Mouse (Mus musculus) natural killer cell, adult 2 months (primary cell): ENCODE results near the gene Map4.

Experiments used
- DNase-seq, 2 experiments: peaks; one replicate each; pipeline ENCODE4 v3.0.0; 2022; ENCODE audit warnings: low spot score in 2 of 2

Map4 gene

DNA sequence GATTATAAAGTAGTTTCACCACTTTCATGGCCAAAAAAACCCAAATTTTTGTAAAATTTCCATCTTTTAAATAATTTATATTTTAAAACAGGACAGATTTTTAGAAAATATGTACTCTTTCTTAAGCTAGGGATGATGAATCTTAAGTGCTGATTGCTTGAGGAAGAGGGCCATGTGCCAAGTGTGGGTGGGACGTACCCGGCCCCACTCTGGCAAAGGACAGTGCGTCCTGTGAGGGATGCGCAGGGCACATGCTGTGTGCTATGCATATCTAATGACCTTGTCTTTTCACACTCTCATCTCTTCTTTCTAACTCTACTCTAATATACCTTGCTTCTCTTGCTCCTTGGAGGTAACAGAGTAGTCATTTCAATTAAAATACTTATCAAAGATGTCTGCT is 66.2 kb downstream of the Map4 start:
- no peak for DNase-seq

DNA sequence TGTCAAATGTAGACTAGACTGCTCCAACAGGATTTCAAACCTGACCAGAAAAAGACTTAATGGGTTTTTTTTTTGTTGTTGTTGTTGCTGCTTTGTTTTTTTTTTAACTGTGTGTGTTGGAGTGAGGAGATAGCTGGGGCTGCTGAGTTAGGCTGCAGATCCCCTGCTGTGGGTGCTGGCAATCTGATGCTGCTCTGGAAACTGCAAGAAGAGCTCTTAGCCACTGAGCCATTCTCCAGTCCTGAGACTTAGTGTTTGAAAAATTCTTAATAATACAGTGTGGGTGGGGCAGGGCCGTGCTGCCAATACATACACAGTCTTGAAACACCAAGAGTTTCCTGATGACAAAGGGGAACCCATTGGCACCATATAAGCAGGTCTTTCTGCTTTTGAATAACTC is 70.7 kb downstream of the Map4 start:
- DNase-seq: no peak

DNA sequence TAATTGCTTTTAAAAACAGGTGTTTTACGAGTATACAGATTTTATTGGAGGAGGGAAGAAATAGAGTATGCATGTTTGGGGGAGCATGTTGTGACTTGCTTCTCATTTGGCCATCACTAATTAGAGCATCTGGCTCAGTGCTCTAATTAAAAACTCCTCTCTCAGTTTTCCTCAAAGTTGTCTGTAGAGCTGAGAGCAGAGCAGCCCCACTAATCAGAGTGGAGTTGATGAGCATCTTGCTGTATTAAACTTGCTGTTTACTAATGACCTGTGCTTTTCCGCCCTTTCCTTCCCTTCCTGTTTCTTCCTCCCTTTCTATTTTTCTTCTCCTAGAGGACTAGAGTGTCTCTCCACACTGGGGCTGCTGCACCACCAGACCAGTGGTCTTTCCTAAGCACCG is 71.2 kb downstream of the Map4 start:
- DNase-seq: no peak

DNA sequence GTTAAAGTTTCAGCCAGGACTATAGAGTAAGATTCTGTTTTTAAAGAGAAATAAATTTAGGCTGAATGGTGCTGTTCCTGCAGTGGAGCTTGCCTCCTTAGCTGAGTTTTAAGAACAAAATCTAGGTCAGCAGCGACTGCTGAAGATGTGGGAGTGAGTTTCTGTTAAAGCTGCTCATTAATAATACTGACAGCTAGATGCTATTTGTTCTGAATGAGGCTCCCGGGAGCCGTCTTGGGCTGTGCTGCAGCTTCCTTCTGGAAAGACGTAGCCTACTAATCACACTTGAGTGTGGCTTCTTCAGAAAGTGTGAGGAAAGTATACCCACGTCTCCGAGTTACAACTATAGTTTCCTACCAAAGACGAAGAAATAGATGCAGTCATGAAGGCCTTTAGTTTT is 88.0 kb downstream of the Map4 start:
- DNase-seq: no peak

DNA sequence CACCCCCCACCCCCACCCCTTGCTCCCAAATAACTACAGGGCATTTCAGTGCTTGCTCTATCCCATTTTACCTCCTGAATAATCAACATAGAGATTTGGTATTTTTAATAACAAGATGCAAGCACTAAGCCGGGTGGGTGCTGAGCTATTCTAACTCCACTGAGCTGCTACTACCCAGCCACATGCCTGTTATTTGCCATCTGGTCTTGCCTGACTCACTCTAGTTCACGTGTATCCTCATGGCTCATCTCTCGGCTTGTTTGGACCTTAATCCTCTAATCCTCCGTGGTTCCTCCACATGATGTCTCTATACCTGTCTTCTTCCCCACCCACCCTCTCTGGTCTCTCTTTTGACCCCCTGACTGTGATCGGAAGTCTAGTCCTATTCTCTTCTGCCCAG is 89.1 kb downstream of the Map4 start:
- DNase-seq: no peak

DNA sequence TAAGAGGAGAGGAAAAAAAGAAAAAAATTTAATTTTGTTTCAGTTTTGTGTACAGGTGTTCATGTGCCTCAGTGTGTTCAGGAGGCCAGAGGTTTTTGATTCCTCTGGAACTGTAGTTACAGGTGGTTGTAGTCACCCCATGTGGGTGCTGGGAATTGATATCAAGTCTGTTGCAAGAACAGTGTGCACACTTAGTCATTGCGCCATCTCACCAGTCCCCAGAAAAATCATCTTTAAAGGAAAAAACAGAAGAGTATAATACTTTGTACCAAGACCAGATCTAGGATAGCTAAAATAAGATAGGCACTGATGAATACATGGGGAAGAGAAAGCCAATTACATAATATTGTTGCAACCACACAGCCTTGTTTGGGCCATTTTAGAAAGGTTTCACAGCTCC is 90.2 kb downstream of the Map4 start:
- DNase-seq: no peak

DNA sequence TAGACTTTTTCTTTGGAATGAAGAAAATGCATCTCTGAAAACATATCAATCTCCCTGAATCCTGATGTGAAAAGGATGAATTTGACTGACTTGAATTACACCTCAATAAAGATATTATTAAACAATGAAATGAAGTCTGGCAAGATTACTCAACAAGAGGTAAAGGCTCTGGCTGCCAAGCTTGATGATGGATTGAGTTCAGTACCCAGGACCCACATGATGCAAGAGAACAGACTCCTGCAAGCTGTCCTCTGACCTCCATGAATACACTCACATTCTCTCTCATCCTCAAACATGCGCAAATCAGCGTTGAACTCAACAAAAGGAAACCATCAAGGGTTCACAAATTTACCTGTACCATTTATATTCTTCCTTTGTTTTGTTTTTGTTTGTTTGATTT is 90.9 kb downstream of the Map4 start:
- DNase-seq: no peak

DNA sequence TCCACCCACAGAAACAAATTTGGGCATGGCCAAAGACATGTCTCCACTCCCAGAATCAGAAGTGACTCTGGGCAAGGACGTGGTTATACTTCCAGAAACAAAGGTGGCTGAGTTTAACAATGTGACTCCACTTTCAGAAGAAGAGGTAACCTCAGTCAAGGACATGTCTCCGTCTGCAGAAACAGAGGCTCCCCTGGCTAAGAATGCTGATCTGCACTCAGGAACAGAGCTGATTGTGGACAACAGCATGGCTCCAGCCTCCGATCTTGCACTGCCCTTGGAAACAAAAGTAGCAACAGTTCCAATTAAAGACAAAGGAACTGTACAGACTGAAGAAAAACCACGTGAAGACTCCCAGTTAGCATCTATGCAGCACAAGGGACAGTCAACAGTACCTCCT is 103.8 kb downstream of the Map4 start:
- no peak for DNase-seq

DNA sequence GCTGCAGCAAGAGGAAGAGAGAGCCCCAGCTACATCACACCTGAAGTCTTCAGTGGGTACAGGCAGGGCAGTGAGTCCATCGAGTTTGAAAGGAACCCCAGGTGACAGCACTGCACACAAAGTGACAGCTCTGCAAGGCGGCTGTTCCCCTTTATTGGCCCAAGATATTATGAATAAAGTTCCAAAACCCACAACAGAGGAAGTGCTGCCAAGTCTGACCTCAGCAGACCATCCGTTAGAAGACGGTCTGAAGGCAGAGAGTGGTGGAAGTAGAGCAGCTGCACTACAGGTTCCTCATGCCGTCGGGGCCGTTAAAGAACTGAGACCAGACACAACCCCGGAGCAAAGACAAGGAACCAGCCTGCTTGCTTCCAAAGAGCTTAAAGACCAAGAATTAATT is 106.6 kb downstream of the Map4 start:
- DNase-seq: no peak

DNA sequence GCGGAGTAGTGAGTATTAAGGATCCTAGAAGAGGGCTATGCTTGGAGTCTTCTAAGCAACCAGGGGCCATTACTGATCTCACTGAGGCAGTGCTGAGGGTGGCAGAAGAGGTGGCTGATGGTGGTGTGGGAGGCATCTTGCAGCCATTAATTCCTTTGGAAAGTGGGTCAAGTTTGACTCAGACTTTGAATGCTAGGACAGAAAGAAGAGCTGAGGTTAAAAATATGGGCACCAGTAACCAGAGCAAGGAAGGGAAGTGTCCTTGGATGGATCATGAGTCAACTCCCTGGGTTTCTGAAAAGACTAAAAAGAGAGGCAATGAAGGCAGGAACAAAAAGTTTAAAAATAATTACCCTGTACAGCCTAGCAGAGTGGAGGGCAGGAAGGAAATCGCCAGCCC is 107.2 kb downstream of the Map4 start:
- DNase-seq: no peak

DNA sequence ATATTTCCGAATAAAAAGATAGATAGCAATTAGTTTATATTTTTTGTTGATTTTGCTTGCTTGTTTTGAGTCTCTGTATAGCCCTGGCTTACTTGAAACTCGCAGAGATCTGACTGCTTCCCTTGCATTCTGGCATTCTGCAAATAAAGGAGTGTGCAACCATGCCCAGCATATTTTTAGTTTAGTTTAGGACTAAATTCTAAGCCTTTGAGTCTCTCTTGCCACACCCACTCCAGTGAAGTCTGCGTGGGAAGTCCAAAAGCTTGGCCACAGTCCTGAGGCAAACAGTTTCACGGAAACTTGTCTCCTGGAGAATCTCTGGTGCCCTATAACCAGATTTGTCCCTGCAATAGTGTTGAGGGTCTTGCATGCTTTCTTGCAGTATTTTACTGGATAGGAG is 113.1 kb downstream of the Map4 start:
- no peak for DNase-seq

DNA sequence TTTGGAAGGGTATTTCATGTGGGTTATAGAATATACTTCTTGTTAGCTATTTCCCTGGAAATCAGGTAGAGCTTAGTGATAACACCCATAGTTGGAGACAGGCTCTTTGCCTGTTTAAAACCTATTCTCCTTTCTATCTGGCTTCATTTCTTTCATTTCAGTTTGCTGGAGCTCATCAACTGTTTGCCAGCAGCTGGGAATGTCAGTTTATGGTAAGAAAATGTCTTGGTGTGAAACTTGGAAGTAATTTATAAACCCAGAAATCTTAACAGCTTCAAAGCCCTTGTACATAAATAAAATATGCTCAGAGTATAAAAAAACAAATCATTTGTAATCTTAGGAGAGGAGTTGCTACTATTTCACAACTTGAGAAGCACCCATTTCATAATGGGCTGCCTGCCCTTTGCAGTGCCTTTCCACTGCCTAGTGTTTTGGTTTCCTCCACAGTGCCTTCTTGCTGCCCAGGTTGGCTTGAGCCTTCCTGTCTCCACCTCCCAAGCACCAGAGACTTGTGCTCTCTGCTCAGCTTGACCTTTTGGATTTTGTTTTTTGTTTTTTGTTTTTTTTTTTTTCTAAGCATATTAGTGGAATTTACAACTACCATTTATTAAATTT is 114.6 kb downstream of the Map4 start:
- DNase-seq: no peak

DNA sequence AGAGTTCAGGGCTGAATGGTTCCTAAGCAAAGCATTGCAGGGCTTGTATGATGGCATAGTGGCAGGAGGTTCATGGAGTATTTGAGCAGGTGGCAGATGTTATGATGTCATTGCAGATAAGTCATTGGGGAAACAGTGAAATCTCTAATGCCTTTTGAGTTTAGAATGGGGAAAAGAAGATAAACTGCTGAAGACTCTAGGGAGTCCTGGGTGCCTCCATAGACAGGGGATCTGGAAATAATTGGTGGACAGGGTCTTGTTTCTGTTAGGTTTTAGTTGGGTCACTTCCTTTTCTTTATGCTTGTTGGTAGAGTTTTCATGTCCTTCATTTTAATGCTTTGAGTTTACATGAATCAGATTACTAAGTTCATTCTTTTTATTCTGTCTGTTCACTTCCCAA is 116.0 kb downstream of the Map4 start:
- no peak for DNase-seq

DNA sequence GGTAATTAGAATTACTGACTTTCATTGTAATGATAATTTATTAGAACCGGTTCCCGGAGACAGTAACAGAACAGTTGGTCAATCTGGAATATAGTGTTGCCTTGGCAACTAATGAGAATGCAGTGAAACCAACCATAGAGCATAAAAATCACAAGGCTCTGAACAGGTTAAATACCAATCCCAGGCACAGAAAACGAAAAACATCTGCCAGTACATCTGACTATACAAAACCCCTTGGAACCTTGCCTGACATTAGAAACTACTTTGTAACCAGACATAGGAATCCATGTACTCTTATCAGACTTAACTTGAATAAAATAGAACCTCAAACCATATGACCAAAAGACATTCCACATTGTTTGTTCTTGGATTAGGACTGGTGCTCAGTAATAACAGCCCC is 116.6 kb downstream of the Map4 start:
- DNase-seq: no peak

DNA sequence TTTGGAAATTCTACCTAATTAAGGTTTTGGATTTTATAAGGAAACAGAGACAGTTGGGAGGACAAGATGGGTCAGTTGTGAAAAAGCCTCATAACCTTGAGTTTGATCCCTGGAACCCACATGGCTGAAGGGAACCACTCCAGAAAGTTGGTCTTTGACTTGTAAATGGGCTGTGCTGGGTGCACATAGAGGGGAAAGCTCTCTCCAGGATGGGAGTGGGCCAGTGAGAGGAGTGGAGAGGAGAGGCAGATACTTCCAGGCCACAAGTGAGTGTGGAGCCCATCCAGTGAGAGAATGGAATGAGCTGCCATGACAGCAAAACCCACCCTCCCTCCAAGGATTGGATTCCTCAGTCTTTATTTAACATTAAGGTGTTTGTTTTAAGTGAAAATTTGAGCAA is 119.9 kb downstream of the Map4 start:
- no peak for DNase-seq

DNA sequence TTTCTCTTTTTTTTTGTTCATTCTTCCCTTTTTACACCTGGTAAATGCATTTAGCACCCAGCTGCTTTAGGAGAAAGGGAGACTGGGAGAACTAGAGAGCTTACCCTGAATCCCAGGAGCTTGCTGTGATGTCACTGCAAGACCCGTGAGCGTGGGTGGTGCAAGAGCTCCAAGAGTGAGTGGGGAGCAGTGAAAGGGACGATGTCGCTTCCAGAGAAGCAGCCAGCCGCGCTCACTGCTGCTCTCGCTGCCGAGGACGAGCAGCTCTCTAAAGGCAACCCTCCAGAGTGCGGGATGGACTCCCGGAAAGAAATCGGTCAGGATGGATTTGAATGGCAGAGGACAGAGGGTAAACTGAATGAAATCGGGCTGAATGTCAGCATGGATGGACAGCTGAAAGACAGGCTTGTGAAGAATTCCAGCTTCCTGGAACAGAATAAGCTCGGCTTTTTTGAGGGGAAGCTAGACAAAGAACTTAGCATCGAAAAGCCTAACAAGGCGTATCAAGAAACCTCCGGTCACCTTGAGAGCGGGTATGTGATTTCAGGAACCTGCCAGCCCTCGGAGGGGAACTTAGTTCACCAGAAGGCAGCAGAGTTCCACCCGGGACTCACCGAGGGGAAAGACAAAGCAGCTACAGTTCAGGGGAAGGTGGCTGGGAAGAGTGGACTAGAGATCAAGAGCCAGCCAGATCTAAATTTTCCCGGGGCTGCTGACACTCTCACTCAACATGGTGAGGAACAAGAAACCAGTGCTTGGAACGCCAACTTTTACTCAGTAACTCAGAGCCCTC is 120.8 kb downstream of the Map4 start:
- no peak for DNase-seq

DNA sequence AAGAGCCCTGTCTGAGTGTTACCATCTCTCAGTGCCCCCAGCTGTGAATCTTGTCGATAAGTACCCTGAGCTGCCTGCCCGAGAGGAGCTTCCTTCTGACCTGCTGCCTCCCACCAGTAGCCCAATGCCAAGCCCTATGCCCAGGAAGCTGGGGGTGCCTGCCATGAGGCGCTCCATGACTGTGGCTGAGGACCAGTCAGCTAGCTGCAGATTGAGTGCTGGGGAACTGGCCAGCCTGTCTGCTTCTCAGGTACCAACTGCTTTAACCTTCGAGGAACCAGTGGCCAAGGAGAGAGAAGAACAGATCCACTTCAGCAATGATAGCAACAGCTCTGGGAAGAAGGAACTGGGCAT is 121.7 kb downstream of the Map4 start:
- no peak for DNase-seq

DNA sequence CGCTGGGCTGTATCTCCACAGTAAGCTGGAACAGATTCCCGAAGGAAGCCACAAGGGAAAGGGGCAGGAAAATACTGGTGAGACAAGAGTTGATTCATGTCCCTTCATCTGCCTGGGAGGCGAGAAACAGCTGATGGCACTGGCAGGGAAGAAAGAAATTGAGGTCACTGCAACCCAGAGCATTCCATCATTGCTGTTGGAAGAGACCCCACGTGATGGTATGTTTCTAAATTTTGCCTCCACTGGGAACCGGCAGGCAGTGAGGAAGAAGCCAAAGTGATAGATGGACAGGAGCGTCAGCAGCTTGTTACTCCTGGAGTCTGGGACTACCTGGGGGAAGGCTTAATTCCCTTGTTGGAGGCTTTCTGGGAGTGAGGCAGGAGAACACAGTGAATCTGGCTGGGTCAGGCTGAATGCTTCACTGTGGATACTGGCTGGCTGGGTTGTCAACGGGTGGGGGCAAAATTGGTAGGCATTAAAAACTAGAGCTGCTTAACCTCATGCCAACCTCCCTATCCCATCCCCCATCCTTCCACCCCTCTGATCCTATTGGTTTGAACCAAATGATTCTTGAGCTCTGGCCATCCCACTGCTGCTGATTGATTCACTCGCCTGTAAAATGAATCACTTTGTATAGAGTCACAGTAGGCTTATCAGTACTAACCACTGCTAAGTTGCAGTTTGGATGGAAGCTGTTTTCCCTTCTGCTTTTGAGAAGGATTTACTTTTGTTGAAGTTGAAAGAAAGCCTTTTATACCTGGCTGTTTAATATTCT is 122.2 kb downstream of the Map4 start:
- DNase-seq: no peak

DNA sequence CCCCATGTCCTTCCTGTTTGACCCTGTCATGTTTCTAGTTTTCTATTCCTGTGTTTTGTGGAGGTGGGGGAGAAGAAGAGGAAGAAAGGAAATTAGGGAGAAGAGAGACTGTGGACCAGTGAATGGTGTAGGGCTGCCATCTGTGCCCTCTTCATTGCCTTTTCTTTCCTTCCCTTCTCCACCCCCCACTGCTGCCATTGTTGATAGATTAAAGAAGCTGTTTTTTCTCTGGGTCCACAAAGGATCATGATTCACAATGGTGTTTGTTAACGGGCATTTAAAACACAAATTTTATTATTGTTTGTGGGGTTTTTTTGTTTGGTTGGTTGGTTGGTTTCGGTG is 122.8 kb downstream of the Map4 start:
- DNase-seq: no peak

DNA sequence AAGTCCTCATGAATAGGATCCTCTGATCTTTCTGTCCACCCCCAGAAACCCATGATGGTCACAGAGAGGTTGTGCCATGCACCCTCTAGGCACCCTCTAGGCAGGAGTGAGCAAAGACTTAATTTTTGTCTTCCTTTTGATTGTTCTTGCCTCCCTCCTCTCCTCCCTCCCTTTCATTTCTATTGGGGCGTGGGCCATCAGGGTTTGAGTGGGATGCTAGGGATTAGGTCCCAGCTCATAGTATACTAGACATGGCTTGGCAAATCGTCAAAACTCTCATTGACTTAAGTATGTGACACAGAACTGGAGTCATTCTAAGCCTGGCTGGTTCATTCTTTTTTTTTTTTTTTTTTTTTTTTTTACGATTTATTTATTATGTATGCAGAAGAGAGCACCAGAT is 123.5 kb downstream of the Map4 start:
- no peak for DNase-seq

DNA sequence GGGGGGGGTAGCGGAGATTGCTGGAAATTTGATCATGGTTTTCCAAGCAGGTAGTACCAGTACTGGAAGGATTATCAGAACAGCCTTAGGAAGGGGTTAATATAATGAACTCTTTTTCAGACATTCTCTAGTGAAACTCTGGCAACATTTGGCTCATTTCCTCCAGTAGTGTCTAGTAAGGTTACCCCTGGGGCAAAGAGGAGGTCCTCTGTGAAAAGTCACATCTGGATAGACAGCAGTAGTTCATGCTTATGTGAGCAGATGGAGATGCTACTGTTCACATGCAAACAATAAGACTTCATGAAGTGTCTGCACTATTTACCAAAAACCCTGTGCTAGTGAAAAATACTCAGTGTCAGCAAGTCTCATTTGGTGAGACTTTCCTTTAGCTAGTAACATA is 125.9 kb downstream of the Map4 start:
- no peak for DNase-seq

DNA sequence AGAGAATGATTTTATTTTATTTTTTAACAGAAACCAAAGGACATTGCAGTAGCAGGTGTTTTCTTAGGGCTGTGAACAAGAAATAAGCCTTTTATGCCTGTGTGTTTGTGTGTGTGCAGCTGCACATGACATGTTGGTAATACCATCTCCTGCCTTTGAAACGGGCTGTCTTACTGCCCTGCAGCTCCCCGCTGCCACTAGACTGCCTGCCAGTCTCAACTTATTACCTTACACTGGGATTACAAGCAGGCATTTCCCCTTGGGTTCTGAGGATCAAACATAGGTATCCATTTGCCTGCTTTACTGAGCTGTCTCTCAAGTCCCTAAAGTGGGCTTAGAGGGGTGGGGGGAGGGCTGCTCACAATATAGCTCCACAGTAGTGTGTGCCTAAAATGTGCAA is 129.5 kb downstream of the Map4 start:
- no peak for DNase-seq

DNA sequence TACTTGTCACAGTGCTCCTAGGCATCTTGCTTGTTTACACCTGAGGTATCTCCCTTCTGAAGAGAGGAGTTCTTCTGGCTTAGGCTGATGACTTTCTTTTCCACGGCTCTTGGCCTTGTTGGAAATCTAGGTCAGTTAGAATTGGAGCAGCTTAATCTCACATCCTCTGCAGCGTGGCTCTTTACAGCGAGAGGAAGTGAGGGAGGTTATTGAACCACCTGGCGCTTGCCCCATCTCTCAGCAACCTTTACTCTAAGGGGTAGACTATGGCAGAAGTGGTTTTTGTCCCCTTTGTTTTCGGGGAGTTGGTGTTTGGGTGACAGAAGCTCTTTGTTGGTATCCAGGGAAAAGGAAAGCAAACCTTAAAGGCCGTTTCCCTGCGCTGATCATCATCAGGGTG is 131.1 kb downstream of the Map4 start:
- no peak for DNase-seq
